Mouse (Mus musculus): ENCODE results near the gene 2310039H08Rik. TPM values are rescaled to one million over a fixed set of nuclear protein-coding genes. Genes with fewer than 3 reads are reported as not detected.
A peak's percentile ranks its signal among the peaks of the same experiment; 100 is the strongest.

2310039H08Rik gene
- polyA plus RNA-seq (2016; fragmentation: Nextera tagmentation; extraction: Ambion mirVana): 45.8 and 51.2 TPM in 2 replicates

GRCm38 (mm10) chr17:46772404-46773277 lies at the start of gene 2310039H08Rik:
Gene 2310039H08Rik (plus strand): TSS chr17:46772635.
- peaks cover 36% of the 10 kb centered on the region for H3K36me3 ChIP-seq
- peak within 1 kb of the TSS; percentile 90 for H3K27ac ChIP-seq
- peak; percentile 95 for DNase-seq (ENCODE audit: low spot score)
- H3K27me3 ChIP-seq (ENCODE audit: insufficient read depth, poor library complexity, severe bottlenecking): no peaks in the 10 kb centered on the region
- H3K4me1 ChIP-seq: peaks cover 21% of the 10 kb centered on the region
- H3K9me3 ChIP-seq: no peaks in the 10 kb centered on the region
- H3K4me3 ChIP-seq: peak within 1 kb of the TSS; percentile 87
- WGBS: under 1% methylated on average over 50 of the region's 50 CpGs

- H3K36me3 ChIP-seq: peaks cover 50% of the 10 kb centered on the region
These were observed 47.9 kb upstream of the 2310039H08Rik start for GRCm38 (mm10) chr17:46724477-46725084.

DNA sequence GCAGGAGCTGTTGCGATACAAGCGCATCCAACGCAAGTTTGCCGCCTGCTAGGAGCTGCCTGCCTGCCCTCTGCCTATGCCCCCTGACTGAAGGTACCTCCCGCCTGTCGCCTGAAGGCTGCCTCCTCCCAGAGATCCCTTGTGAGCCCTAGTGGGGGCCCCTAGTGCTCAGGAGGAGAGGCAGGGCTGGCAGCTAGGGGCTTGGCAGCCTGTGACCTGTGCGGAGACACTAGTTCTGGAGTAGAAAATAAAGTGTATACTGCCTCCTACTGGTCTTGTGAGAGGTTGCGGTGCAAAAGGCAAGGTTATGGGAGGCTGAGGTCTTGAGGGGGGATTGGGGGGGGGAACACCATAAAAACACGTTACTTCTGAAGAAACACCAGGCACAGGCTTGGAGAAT lies 47.2 kb upstream of the 2310039H08Rik start:
- peaks cover 32% of the 10 kb centered on the region for H3K4me1 ChIP-seq
- 44% methylated on average over 9 of the region's 9 CpGs for WGBS
- peak; percentile 86 for DNase-seq (ENCODE audit: low spot score)
- peaks cover 48% of the 10 kb centered on the region for H3K36me3 ChIP-seq
- peak overlapping the region; percentile 3; the same call in 1 of the 2 replicates for H3K4me3 ChIP-seq
- peaks cover 26% of the 10 kb centered on the region for H3K27me3 ChIP-seq (ENCODE audit: insufficient read depth, poor library complexity, severe bottlenecking)
- no peaks in the 10 kb centered on the region for H3K9me3 ChIP-seq
- H3K27ac ChIP-seq: 0 out of 2 replicates have a peak overlapping the region, but pooled peaks have one; percentile 26

More at GRCm38 (mm10) chr17:46724477-46725084, 47.9 kb upstream of the 2310039H08Rik start:
- no peaks in the 10 kb centered on the region for H3K9me3 ChIP-seq
- WGBS: 82% methylated on average over 20 of the region's 20 CpGs
- H3K27ac ChIP-seq: no peak overlapping the region
- H3K4me3 ChIP-seq: no peak overlapping the region
- no peak for DNase-seq (ENCODE audit: low spot score)
- H3K4me1 ChIP-seq: peaks cover 32% of the 10 kb centered on the region
- H3K27me3 ChIP-seq (ENCODE audit: insufficient read depth, poor library complexity, severe bottlenecking): peaks cover 19% of the 10 kb centered on the region

- 87% methylated on average over 26 of the region's 26 CpGs for WGBS
- Histone ChIP-seq H3K9me3 (no peaks in the 10 kb centered on the region), H3K4me3 (no peak overlapping the region), H3K36me3 (peaks cover 41% of the 10 kb centered on the region), H3K27me3 (ENCODE audit: insufficient read depth, poor library complexity, severe bottlenecking) (peaks cover 27% of the 10 kb centered on the region), H3K27ac (no peak overlapping the region), H3K4me1 (peaks cover 32% of the 10 kb centered on the region)
- no peak for DNase-seq (ENCODE audit: low spot score)
These were observed 46.4 kb upstream of the 2310039H08Rik start for GRCm38 (mm10) chr17:46725731-46726645.

- Histone ChIP-seq H3K4me3 (no peak overlapping the region), H3K36me3 (peaks cover 28% of the 10 kb centered on the region), H3K4me1 (peaks cover 32% of the 10 kb centered on the region), H3K27ac (no peak overlapping the region; the same call in 1 of the 2 replicates), H3K27me3 (ENCODE audit: insufficient read depth, poor library complexity, severe bottlenecking) (peaks cover 27% of the 10 kb centered on the region), H3K9me3 (no peaks in the 10 kb centered on the region)
- 89% methylated on average over 11 of the region's 11 CpGs for WGBS
- DNase-seq (ENCODE audit: low spot score): no peak
These were observed 45.2 kb upstream of the 2310039H08Rik start for GRCm38 (mm10) chr17:46727271-46727670.

DNA sequence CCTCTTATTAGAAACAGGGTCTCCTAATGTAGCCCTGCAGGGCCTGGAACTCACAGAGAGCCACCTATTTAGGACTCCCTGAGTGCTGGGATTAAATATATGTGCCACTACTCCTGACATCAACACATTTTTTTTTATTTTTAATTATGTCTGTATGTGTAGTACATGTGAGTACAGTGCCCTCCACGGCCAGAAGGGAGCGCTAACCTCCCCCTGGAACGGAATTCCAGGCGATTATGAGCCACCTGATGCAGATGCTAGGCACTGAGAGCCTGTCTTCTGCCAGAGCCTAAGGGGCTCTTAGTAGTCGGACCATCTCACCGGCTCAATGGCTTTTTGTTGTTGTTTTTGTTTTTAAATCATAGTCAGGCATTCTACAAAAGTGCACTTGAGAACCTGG lies 44.4 kb upstream of the 2310039H08Rik start:
- peaks cover 32% of the 10 kb centered on the region for H3K4me1 ChIP-seq
- DNase-seq (ENCODE audit: low spot score): no peak
- 32% methylated on average over 6 of the region's 6 CpGs for WGBS

GRCm38 (mm10) chr17:46728496-46728895 lies 43.9 kb upstream of the 2310039H08Rik start:
- peak overlapping the region; percentile 33; the same call in 1 of the 2 replicates for H3K4me3 ChIP-seq
- no peak overlapping the region for H3K27ac ChIP-seq
- no peak for DNase-seq (ENCODE audit: low spot score)
- peaks cover 18% of the 10 kb centered on the region for H3K36me3 ChIP-seq
- H3K27me3 ChIP-seq (ENCODE audit: insufficient read depth, poor library complexity, severe bottlenecking): peaks cover 27% of the 10 kb centered on the region
- H3K9me3 ChIP-seq: no peaks in the 10 kb centered on the region
- WGBS: 42% methylated on average over 11 of the region's 11 CpGs
- H3K4me1 ChIP-seq: peaks cover 32% of the 10 kb centered on the region

More for the DNA sequence above, 44.4 kb upstream of the 2310039H08Rik start:
- H3K27me3 ChIP-seq (ENCODE audit: insufficient read depth, poor library complexity, severe bottlenecking): peaks cover 27% of the 10 kb centered on the region
- H3K9me3 ChIP-seq: no peaks in the 10 kb centered on the region
- H3K27ac ChIP-seq: no peak overlapping the region
- H3K36me3 ChIP-seq: peaks cover 23% of the 10 kb centered on the region
- no peak overlapping the region for H3K4me3 ChIP-seq

GRCm38 (mm10) chr17:46728904-46729318 lies 43.5 kb upstream of the 2310039H08Rik start, which contains the start of gene Gnmt:
Gene Gnmt (minus strand): TSS chr17:46729168.
- no peak for DNase-seq (ENCODE audit: low spot score)
- Histone ChIP-seq H3K36me3 (peaks cover 14% of the 10 kb centered on the region), H3K4me1 (peaks cover 32% of the 10 kb centered on the region), H3K9me3 (no peaks in the 10 kb centered on the region), H3K4me3 (peak within 1 kb of the TSS; percentile 33), H3K27me3 (ENCODE audit: insufficient read depth, poor library complexity, severe bottlenecking) (peaks cover 27% of the 10 kb centered on the region), H3K27ac (no peak within 1 kb of the TSS)
- WGBS: 17% methylated on average over 24 of the region's 24 CpGs

DNA sequence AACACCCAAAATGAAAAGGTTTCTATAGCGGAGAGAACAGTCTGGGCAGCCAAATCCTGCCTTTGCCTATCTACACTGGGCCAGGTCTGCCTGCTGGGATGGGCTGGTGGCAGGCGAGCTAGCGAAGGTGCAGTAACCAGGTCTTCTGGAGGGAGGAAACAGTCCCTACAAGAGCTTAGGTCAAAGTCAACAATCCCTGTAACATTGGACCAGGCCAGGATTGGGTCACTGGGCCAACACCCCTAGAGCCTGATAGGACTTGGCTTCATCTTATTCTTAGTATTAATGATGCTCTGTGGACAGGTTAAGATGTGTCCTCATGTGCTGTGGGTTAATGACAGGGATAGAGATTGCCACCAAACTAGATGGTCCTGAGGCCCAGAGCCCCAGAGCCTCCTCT lies 38.4 kb upstream of the 2310039H08Rik start:
- Histone ChIP-seq H3K4me1 (peaks cover 2% of the 10 kb centered on the region; the same call in 1 of the 2 replicates), H3K27me3 (ENCODE audit: insufficient read depth, poor library complexity, severe bottlenecking) (peaks cover 14% of the 10 kb centered on the region), H3K36me3 (peaks cover 35% of the 10 kb centered on the region), H3K9me3 (no peaks in the 10 kb centered on the region), H3K27ac (no peak overlapping the region), H3K4me3 (no peak overlapping the region)
- WGBS: 91% methylated on average over 3 of the region's 3 CpGs
- DNase-seq (ENCODE audit: low spot score): no peak

GRCm38 (mm10) chr17:46735287-46735686 lies 37.1 kb upstream of the 2310039H08Rik start:
- no peaks in the 10 kb centered on the region for H3K4me1 ChIP-seq
- H3K4me3 ChIP-seq: no peak overlapping the region
- peaks cover 36% of the 10 kb centered on the region for H3K36me3 ChIP-seq
- no peaks in the 10 kb centered on the region for H3K9me3 ChIP-seq
- H3K27me3 ChIP-seq (ENCODE audit: insufficient read depth, poor library complexity, severe bottlenecking): peaks cover 1% of the 10 kb centered on the region; the same call in 1 of the 2 replicates
- DNase-seq (ENCODE audit: low spot score): no peak
- H3K27ac ChIP-seq: no peak overlapping the region
- 88% methylated on average over 7 of the region's 7 CpGs for WGBS

- 63% methylated on average over 9 of the region's 10 CpGs for WGBS
- no peaks in the 10 kb centered on the region for H3K27me3 ChIP-seq (ENCODE audit: insufficient read depth, poor library complexity, severe bottlenecking)
- H3K36me3 ChIP-seq: peaks cover 38% of the 10 kb centered on the region
- H3K9me3 ChIP-seq: no peaks in the 10 kb centered on the region
- H3K4me3 ChIP-seq: no peak overlapping the region
- no peak overlapping the region; the same call in 1 of the 2 replicates for H3K27ac ChIP-seq
- peak; percentile 73 for DNase-seq (ENCODE audit: low spot score)
- H3K4me1 ChIP-seq: no peaks in the 10 kb centered on the region
These were observed 36.3 kb upstream of the 2310039H08Rik start for GRCm38 (mm10) chr17:46736160-46736559.

GRCm38 (mm10) chr17:46741305-46741704 lies 31.1 kb upstream of the 2310039H08Rik start:
- peak; percentile 85 for DNase-seq (ENCODE audit: low spot score)
- H3K4me3 ChIP-seq: no peak overlapping the region
- no peak overlapping the region for H3K27ac ChIP-seq
- H3K9me3 ChIP-seq: no peaks in the 10 kb centered on the region
- no peaks in the 10 kb centered on the region for H3K27me3 ChIP-seq (ENCODE audit: insufficient read depth, poor library complexity, severe bottlenecking)
- H3K4me1 ChIP-seq: no peaks in the 10 kb centered on the region
- H3K36me3 ChIP-seq: peaks cover 65% of the 10 kb centered on the region
- 88% methylated on average over 6 of the region's 6 CpGs for WGBS

Measured in heart, embryonic 10.5 days (tissue).